Mouse (Mus musculus) liver (tissue): ENCODE results near the gene Kif17.
"Not testable (repeated sequence)": the region's sequence is repeated elsewhere in the genome, so short reads cannot be mapped to it uniquely, and the experiment has no call there.

Experiments used
- DNase-seq: peaks from one replicate; pipeline ENCODE4 v3.0.0-alpha.2; 2020; ENCODE audit warnings: mixed read lengths

The Kif17 gene

DNA sequence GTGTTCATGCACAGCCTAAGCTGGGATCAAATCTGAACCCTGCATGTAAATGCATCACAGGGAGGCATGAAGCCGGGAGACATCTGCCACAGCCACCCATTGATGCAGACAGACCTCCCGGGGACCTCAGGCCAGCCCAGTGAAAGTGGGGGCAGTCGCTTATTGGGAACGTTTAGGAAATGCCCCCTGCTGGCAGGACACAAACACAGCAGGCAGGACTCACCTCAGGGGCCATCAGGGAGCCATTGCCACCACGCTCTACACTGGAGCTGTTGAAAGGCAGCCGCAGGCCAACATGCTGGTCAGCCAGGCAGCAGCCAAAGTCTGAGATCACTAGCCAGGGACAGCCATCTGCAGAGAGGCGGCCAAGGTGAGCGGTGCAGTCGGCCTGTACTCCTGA, 65.5 kb downstream of the Kif17 start:
- no peak for DNase-seq

DNA sequence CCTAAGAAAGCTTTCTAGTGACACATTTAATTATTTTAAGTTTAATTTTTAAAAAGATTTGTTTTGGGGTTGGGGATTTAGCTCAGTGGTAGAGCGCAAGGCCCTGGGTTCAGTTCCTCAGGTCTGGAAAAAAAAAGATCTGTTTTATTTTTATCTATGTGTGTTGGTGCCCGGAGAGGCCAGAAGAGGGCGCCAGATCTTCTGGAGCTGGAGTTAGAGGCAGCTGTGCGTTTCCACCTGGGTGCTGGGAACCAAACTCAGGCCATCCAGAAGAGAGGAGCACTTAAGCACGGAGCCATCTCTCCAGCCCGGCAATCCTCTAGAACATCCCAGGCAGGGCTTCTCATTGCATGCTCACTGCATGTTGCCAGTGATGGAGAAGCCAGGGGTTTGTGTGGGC, 66.1 kb downstream of the Kif17 start:
- no peak for DNase-seq

DNA sequence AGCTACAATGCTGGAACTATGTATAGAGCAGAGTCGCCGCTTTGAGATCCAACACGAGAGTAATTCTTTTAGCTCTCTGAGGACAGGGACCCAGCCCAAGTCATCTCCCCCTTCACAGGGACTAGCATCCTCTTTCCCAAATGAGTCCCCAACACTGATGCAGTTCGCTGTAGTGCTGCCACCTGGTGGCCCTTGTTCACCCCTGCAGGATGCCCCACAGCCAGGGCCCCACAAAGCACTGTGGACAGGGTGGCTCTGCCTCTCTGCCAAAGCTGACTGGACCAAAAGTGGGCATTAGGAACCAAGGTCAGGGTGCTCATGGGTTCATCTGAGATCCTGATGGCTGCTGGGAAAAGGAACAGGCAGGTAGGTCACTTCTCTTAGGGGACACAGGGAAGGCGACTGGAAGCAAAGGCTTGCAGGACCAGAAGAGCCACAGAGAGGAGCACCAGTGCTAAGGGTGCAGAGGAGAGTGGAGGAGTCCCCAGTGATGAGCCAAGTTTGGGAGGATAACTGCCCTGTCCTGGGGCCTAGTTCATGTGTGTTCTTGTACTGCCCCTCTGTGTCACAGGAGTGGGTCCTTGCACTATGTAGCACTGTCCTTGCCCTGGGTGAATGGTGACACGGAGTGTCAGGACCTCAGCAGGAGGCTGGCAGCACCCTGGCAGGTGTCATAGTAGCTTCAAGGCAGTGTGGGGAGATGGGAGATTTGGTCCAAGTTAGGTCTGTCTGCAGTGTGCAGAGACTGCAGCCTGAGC, 68.5 kb downstream of the Kif17 start:
- peak; percentile 61 for DNase-seq

DNA sequence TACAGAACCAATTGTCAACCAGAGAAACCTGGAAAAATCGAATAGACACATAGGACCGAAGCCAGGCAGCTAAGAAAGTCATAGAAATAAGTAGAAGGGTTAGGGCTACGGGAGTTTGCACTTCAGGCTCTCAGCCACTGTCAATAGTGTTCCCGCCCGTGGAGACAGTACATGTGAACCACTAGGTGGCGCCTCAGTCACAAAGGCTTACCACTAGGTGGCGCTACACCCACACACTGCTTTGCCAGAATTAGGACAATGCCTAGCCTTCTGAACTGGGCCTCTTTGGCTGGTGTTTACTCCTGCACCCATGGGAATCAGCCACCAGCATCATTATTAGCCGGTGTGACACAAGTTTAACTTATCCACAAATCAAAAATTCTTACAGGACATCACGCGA, 69.3 kb downstream of the Kif17 start:
- peak; percentile 81 for DNase-seq

DNA sequence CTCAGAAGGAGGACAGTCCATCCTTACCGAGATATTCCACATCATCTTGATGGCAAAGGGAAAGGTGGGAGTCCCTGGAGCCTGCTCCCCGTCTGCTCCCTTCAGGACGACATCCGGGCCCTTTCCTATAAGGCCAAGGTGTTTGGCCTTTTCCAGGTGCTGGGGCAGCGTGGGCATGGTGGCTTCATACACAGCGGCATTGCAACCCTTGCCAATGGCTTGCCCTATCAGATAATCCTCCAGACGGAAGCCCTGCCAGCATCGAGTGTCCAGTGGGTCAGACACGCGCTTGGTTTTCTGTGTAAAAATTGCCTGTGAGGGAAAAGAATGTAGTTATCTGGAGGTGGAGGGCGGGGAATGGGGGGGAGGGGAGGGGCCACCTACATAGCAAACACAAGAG, 70.5 kb downstream of the Kif17 start:
- no peak for DNase-seq

DNA sequence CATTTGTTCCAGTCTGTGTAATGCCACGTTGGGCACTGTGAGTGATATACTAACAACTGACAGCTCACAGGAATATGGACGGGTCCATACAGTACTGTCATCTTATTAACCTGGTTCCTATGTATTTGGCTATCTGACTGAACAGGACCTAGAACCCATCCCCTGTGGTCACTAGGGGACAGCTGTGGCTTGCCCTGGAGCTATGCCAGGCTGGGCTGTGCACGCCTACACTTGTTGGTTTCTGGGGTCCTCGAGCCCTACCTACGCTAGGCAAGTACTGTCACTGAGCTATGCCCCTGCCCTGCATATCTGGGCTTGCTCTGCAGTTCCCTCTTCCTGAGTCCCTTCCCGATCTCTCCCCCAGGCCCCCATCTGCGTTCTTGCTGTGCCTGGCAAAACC, 71.3 kb downstream of the Kif17 start:
- no peak for DNase-seq

DNA sequence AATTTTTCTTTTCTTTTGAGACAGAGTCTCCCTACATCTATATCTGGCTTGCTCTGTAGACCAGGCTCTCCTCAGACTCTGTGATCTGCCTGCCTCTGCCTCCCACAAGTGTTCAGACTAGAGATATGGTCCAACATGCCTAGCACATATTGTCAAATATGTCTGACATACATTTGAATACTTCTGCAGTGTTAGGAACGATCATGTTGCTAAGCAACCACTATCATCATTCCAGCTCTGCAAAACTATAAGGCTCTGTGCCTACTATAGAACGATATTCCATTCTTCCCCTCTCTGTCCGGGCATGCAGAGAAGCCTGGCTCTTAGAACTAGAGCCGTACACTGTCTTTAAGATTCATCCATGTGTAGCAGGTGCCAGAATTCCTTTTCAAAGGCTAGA, 72.5 kb downstream of the Kif17 start:
- no peak for DNase-seq

DNA sequence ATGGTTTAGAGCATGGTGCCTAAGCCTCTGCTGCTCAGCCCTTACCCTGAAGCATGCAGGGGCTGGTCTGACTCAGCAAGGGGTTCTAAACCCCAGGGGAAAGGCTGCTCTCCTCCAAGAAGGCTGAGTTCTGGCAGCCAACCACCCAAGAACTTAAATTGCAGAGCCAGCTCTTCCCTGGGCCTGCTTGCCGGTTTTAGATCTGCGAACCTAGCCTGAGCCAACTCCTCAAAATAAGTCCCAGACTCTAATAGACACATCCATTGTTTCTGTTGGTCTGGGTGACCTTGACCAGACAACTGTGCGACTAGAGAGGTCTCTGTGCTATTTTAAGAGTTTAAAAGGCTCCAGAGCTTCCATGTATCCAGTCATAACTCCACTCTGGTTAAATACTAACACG, 73.5 kb downstream of the Kif17 start:
- no peak for DNase-seq

DNA sequence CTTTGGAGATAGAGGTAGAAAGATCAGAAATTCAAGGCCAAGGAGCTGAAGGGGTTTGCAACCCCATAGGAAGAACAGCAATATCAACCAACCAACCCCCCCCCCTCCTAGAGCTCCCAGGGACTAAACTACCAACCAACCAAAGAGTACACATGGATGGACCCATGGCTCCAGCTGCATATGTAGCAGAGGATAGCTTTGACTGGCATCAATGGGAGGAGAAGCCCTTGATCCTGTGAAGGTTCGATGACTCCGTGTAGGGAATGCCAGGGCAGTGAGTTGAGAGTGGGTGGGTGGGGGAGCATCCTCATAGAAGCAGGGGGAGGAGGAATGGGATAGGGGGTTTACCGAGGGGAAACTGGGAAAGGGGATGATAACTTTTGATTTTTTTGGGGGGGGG, 74.2 kb downstream of the Kif17 start:
- no peak for DNase-seq

DNA sequence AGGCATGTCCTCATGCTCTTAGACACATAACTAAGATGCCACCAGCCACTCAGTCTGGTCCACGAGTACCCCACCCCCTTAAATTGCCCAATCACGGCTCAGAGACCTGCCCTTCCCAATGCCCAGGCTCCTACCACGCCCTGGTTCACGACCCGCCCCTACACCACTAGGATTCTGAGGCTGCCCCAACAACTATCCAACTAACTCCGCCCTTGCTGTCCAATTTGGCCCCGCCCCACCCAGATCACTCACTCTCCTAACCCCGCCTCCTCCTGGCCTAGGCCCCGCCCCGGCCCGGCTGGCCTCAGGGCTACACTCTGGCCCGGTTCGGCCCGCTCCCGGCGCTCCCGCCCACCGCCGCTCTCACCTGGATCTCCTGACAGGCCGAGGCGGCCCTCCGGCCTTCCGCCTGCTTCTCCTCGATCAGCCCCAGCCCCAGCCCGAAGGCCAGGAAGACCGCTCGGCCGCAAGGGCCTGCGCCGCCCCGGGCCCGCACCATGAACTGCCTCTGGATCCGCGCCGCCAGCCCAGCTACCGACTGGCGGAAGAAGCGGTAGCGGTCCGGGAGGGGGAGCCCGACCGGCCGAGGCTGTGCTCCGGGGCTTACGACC, 75.3 kb downstream of the Kif17 start:
- peak; percentile 97 for DNase-seq

DNA sequence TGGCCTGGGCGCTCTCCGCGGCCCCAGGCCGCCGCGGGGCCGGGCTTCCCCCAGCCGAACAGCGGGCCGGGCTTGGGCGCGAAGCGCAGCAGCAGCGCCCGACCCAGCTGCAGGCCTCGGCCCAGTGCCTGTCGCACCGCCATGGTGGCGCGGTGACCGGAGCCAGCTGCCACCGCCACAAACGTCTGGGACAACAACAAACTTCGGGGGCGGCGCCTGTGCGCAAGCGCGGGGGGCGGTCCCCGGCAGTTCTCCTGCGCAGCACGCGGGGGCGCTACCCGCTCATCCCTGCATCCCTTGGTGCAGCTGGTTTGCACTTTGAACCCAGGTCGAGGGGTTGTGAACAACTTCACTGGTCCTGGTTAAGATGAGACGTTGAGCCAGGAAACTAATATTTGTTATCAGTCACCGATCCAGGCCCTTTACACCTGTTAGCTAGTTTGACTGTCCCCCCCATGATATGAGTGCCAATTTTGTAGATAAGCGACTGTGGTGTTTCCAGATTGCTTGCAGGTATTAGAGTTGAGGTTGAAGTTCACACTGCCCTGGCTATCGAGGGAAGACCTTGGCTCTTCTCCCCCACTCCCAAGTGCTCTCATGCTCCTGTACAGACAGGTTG, 76.0 kb downstream of the Kif17 start, which contains the start of gene Pink1:
TSS of gene Pink1 (minus strand) at position 231 of the 619 bp plus-strand sequence.
- peak; percentile 89 for DNase-seq

DNA sequence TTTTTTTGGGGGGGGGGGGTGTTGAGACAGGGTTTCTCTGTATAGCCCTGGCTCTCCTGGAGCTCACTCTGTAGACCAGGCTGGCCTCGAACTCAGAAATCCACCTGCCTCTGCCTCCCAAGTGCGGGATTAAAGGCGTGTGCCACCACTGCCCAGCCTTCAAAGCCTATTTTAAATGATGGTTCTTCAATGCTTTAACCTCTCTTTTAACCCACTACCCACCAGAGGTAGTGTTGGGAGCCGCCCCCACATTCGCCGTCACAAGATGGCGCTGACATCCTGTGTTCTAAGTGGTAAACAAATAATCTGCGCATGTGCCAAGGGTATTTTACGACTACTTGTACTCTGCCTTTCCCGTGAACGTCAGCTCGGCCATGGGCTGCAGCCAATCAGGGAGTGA, 76.9 kb downstream of the Kif17 start:
- DNase-seq: not testable (repeated sequence)

DNA sequence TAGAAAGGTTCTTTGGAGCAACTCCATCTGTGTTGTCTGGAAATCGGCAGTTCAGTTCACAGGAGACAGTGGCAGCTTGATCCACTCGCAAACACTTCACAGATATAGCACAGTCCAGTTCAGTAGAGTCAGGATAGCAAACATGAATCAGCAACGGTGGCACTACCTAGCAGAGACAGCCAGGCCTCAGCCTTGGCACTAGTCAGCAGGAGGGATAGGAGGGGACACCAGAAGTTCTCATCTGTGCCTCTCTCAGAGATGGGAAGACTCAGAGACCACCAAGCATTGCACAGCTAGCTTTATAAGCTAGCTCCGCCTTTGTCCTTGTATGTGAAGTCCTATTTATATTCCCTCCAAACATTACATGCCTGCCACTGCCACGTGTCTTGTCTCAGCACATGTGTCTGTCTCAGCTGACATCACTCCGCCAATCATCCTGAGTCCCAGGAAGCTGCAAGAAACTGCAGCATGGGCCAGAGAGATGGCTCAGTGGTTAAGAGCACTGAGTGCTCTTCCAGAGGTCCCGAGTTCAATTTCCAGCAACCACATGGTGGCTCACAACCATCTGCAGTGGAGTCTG, 77.7 kb downstream of the Kif17 start:
- DNase-seq: no peak

DNA sequence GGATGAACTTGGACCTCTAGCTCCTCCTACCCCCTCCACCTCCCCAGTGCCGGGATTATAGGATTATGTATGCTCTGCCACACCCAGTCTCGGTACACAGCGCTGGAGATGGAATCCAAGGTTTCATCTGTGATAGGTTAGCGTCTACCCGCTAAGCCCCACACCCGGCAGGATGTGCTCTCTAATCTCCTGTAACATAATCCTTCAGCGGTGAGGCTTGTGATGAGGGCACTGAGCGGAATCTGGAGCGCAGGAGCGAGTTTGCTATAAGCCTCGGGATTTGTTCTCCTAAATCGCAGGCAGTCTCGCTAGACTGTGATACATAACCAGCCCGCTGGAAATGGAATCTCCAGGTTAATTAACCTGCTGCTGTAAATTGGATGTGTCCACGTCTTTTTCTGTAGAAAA, 80.0 kb downstream of the Kif17 start:
- no peak for DNase-seq

DNA sequence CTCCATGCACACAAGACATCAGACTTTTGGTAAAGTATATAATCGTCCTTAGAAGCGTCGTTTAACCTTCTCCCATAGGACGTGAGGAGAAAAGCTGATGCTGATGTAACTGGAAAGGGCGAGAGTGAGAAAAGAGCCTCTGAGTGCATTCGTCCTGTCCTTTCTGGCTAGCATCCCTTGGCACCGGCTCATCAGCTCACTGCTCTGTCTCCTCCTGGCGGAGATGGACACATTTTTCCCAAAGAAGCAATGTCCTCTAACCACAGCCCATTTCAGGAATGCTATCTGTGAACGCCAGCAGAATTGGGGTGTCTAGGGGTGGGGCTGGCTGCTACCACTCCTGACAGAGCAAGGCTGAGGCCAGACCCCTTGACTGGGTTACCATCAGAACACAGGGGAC, 81.4 kb downstream of the Kif17 start:
- DNase-seq: no peak

DNA sequence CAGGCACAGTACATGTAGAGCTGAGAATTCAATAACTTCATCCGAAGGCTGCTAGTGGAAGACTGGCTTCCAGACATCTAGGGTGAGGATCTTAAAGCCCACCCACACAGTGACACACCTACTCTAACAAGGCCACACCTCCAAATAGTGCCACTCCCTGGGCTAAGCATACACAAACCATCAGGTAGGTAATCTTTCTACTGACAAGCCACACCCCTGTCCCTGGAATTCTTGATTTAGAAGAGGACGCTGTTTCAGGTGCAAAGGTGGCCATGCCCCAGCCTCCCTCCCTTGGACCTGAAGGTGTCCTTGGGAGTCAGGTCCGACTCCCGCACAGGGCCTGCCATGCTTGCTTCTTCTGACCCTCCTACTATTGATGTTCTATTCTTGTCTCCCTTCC, 82.9 kb downstream of the Kif17 start:
- no peak for DNase-seq

DNA sequence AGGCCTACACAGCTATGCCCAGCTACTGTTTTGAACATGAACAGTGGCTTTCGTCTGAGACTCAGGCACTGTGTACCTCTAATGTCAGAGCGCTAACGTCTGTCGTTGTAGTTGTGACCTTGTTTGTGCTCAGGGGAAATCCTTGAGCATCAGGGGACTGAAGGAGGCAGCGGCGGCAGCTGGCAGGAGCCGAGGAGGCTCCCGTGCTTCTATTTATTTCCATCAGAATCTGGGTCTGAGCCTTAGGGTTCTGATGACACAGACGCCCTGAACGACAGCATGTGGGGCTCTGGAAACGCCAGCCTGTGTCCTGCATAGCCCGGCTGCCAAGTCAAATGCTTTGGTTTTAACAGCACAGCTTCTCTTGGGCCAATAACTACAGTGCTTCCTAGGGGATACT, 84.8 kb downstream of the Kif17 start:
- DNase-seq: no peak

DNA sequence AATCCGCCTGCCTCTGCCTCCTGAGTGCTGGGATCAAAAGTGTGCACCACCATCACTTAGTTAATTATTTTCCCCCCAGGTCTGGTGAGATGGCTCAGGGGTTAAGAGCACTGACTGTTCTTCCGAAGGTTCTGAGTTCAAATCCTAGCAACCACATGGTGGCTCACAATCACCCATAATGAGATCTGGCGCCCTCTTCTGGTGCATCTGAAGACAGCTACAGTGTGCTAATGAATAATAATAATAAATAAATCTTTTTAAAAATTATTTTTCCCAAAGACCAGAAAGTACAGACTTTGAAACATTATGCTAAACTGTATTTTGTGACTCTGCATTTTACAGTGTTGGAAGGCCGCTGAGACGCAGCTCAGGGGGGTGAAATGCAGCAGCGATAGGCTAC, 85.4 kb downstream of the Kif17 start:
- no peak for DNase-seq

DNA sequence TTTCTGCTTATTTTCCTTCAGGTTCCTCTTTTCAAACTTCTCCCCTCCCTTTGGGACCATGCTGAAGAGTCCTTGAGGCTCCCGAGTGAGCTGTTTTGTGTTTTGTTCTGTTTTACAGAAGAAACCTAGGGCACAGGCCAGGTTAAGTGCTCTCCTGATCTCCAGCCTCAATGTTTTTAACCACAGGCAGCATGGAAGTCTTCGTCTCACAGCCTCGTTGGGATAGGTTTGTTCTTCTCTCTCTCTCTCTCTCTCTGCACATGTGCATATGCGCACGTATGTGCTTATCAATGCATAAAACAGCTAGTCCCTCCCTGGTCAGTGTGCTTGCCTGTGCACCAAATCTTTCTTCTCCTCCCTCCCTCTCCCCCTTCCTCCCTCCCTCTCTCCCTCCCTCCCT, 86.6 kb downstream of the Kif17 start:
- DNase-seq: no peak

DNA sequence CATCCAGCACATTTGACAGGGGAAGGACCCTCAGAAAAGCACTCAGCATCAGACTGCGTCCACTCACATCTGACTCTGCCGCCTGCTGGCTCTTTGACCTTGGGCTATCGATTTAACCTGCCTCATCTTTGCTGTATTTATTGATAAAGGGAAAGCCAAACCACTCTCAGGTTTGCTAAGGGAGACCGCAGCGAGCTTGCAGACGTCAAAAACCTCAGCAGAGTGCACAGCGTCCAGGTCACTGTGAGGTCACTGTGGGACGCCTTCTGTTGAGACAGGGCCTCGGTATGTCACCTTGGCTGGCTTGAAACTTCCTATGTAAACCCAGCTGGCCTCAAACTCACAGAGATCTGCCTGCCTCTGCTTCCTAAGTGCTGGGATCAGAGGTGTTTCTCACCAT, 87.1 kb downstream of the Kif17 start:
- DNase-seq: no peak

DNA sequence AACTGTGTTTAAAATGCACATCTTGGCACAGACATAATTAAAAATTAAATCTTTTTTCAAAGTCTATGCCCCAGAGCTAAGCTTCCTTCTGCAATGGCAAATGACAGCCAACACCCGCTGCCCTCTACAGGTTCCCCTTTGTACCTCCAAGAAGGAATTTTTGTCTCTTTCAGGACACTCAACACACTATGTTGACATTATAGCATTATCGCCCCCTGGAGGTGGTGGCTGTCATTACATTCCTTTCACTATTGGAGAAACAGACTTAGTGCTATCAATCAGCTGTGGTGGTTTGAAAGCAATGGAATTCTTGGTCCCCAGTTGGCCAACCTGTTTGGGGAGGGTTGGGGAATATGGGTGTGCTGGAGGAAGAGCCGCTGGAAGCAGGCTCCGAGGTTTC, 89.7 kb downstream of the Kif17 start:
- DNase-seq: peak; percentile 48

DNA sequence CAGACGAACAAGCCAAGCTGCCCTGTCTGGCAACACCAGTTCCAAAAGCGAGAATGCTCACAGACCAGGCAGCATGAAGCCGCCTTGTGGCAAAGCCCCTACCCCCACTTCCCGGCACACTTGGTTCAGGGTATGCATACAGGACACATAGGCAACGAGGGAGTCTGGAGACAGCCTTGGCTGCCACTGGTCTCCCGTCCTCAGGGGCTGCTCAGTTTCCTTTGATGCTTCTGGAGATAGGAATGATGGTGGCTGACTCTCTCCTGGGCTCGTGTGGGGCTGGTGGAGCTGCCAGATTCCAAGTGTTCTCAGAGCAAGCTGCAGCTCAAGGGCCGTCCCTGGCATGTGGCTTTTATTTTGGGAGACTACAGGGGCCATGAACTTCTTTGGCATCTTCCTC, 91.2 kb downstream of the Kif17 start:
- DNase-seq: no peak

DNA sequence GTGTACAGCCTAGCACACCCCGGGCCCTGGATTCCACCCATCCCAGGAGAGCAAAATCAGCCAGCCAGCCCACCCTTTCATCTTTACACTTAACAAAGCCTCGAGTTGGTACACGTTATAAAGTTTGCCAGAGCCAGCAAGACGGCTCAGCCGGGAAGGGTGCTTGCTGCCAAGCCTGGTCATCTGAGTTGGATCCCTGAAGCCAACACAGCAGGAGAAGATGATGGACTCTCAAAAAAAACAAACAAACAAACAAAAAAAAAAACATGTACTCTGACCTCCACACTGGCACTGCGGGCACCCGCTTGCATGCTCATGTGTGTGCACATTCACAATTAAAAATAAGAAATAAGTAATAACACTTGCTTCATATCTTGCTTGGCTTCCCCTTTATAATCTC, 91.8 kb downstream of the Kif17 start:
- DNase-seq: no peak

DNA sequence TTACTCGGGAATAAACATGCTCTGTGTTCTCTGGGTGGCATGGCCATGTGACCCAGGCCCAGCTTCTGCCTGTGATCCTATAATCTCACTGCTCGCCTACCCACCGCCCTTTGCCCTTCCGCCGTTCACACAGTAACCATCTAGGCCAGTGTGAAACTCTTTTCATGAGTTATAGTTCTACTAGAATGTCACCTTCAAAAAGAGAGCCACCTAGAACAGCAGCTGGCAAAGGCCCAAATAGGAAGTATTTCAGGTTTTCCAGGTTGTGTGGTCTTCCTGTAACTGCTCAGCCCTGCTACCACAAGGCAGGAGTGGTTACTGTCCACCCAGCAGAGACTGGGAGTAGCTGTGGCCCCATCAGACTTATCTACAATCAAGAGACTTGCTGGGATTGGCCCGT, 92.5 kb downstream of the Kif17 start:
- peak; percentile 44 for DNase-seq
